Mouse (Mus musculus) ZHBTc4 (cell line): ENCODE measurements around the gene Inpp5b.
"Not testable (repeated sequence)": the region's sequence is repeated elsewhere in the genome, so short reads cannot be mapped to it uniquely, and the experiment has no call there.

Experiments used
- DNase-seq: peaks from one replicate; pipeline ENCODE4 v3.0.0-alpha.2; 2011; ENCODE audit warnings: low read depth, low spot score

Gene Inpp5b

GRCm38 (mm10) chr4:124709961-124710446, 31.6 kb upstream of the Inpp5b start:
- DNase-seq = peak; percentile 66

GRCm38 (mm10) chr4:124710776-124711291, 30.8 kb upstream of the Inpp5b start:
- peak; percentile 75 for DNase-seq

GRCm38 (mm10) chr4:124712618-124713017, 29.0 kb upstream of the Inpp5b start:
- no peak for DNase-seq

- not testable (repeated sequence) for DNase-seq
Measured at GRCm38 (mm10) chr4:124713850-124714249, 27.8 kb upstream of the Inpp5b start.

GRCm38 (mm10) chr4:124714545-124715481, 26.8 kb upstream of the Inpp5b start, which contains the start of gene Sf3a3:
Gene Sf3a3 (plus strand): TSS chr4:124714776.
- DNase-seq = peak; percentile 98

GRCm38 (mm10) chr4:124719101-124719500, 22.5 kb upstream of the Inpp5b start:
- DNase-seq = no peak

GRCm38 (mm10) chr4:124726121-124726520, 15.5 kb upstream of the Inpp5b start:
- no peak for DNase-seq

GRCm38 (mm10) chr4:124736952-124737351, 4.7 kb upstream of the Inpp5b start:
- DNase-seq = no peak

GRCm38 (mm10) chr4:124737486-124737885, 4.2 kb upstream of the Inpp5b start:
- no peak for DNase-seq

GRCm38 (mm10) chr4:124738013-124738412, 3.6 kb upstream of the Inpp5b start:
- no peak for DNase-seq

GRCm38 (mm10) chr4:124738783-124739182, 2.9 kb upstream of the Inpp5b start:
- DNase-seq = no peak

GRCm38 (mm10) chr4:124742839-124743238, 1.2 kb downstream of the Inpp5b start:
- DNase-seq = no peak

GRCm38 (mm10) chr4:124746577-124746976, 4.9 kb downstream of the Inpp5b start:
- no peak for DNase-seq

GRCm38 (mm10) chr4:124747851-124748250, 6.2 kb downstream of the Inpp5b start:
- no peak for DNase-seq

- peak; percentile 99 for DNase-seq
Measured at GRCm38 (mm10) chr4:124751300-124752250, 9.9 kb downstream of the Inpp5b start.

- DNase-seq = no peak
Measured at GRCm38 (mm10) chr4:124752281-124753199, 10.9 kb downstream of the Inpp5b start.

GRCm38 (mm10) chr4:124755526-124755925, 13.9 kb downstream of the Inpp5b start:
- DNase-seq = no peak

GRCm38 (mm10) chr4:124759305-124759811, 17.7 kb downstream of the Inpp5b start:
- DNase-seq = no peak

GRCm38 (mm10) chr4:124761201-124761600, 19.6 kb downstream of the Inpp5b start:
- no peak for DNase-seq

GRCm38 (mm10) chr4:124762858-124763452, 21.3 kb downstream of the Inpp5b start:
- no peak for DNase-seq
